Mouse (Mus musculus) liver, adult 2 months (tissue): ENCODE results near the gene Kcnk2.

ENCODE experiments used
- CTCF ChIP-seq: fragments of 200-500 bp; IDR thresholded peaks from 2 replicates; pipeline ENCODE4 v1.5.1; 2011; ENCODE audit warnings: low read depth, low read length, control low read depth
- POLR2A ChIP-seq: fragments of 200-500 bp; IDR thresholded peaks from 2 replicates; pipeline ENCODE4 v1.6.1; 2011; ENCODE audit warnings: low read length, control low read depth; ENCODE audit not compliant: insufficient read depth; ENCODE audit errors: extremely low read depth

DNA sequence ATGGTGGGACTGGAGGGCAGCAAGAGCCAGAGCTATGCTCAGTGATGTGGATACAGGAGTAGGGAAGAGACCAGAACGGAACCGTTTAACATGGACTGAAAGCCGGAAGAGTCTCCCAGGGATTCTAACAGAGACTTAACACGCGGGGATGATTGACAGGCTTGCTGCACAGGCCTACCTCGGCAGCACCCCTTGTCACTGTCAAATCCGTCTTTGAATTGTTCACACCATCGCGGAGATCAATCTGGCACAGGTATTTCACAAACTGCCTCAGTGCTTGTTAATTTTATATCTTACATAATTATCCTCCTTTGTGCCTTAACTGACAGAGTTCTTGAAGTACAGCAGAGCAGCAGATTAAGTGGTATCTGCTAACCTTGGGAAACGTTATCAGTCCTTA lies 33.4 kb upstream of the Kcnk2 start:
- no peak for TF ChIP-seq POLR2A
- no peak for TF ChIP-seq CTCF
